Mouse (Mus musculus) cortical plate, adult 2 months (tissue): ENCODE data around the gene Armc10. TPM values are rescaled to one million over a fixed set of nuclear protein-coding genes. Genes with fewer than 3 reads are reported as not detected.
"Not testable (repeated sequence)": the region's sequence is repeated elsewhere in the genome, so short reads cannot be mapped to it uniquely, and the experiment has no call there.

Experiments used
- H3K27ac ChIP-seq: fragments of 200-500 bp; 2 replicates; pipeline ENCODE4 v1.5.1; 2012; ENCODE audit warnings: low read length, control low read depth, inconsistent platforms; ENCODE audit not compliant: insufficient read depth
- H3K4me1 ChIP-seq: fragments of 200-500 bp; 2 replicates; pipeline ENCODE4 v1.6.1; 2011; ENCODE audit warnings: low read length; ENCODE audit not compliant: control insufficient read depth, insufficient read depth
- H3K4me3 ChIP-seq: fragments of 200-500 bp; 2 replicates; pipeline ENCODE4 v1.5.1; 2011; ENCODE audit warnings: mild to moderate bottlenecking, low read length, control low read depth; ENCODE audit not compliant: insufficient read depth
- CTCF ChIP-seq: fragments of 200-500 bp; IDR thresholded peaks from 2 replicates; pipeline ENCODE4 v1.5.1; 2011; ENCODE audit warnings: mild to moderate bottlenecking, control low read depth, low read length; ENCODE audit not compliant: insufficient read depth; ENCODE audit errors: extremely low read depth
- POLR2A ChIP-seq: fragments of 200-500 bp; IDR thresholded peaks from 2 replicates; pipeline ENCODE4 v1.6.1; 2011; ENCODE audit warnings: mild to moderate bottlenecking, low read length, control low read depth; ENCODE audit not compliant: insufficient read depth; ENCODE audit errors: extremely low read depth
- polyA plus RNA-seq: library from polyadenylated mRNA; depleted of rRNA; stranded (reverse); fragments of >200 nt; gene quantifications from 2 replicates; pipeline ENCODE4 v1.2.3, GENCODE M21; 2012; rRNA removed

The Armc10 gene
- polyA plus RNA-seq, 1 experiment, result 26.0 TPM

DNA sequence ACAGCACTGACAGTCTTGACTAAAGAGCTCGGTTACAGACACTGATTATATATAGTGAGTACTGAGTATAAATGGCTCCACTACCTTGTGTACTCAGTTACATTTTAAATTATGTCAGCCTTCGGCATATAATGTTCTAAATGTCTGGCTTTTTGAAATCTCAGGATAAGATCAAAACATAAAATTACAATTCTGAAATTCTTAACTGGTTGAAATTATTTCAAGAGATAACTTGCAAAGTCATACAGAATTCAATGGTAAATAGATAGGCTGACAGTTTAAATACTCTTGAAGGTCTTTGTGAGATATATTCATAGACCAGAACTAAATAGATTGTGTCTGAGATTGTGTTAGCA is 56.4 kb downstream of the Armc10 start:
- no peak for TF ChIP-seq POLR2A
- TF ChIP-seq CTCF, result no peak
- Histone ChIP-seq H3K4me3 (peak overlapping the region; percentile 57), H3K4me1 (no peaks in the 10 kb centered on the region), H3K27ac (peak overlapping the region; percentile 98)

GRCm38 (mm10) chr5:21702873-21703475 is 57.4 kb downstream of the Armc10 start:
- TF ChIP-seq POLR2A, result no peak
- TF ChIP-seq CTCF, result no peak
- Histone ChIP-seq H3K4me3 (no peak overlapping the region), H3K27ac (no peak overlapping the region), H3K4me1 (no peaks in the 10 kb centered on the region)

- no peak overlapping the region for H3K4me3 ChIP-seq
- TF ChIP-seq POLR2A (no peak), CTCF (no peak)
- no peaks in the 10 kb centered on the region for H3K4me1 ChIP-seq
- H3K27ac ChIP-seq, result no peak overlapping the region
Measured at GRCm38 (mm10) chr5:21703708-21704107, 58.1 kb downstream of the Armc10 start.

GRCm38 (mm10) chr5:21706546-21706945 is 60.9 kb downstream of the Armc10 start:
- Histone ChIP-seq H3K4me3 (no peak overlapping the region), H3K4me1 (no peaks in the 10 kb centered on the region), H3K27ac (no peak overlapping the region)
- TF ChIP-seq POLR2A (no peak), CTCF (no peak)

DNA sequence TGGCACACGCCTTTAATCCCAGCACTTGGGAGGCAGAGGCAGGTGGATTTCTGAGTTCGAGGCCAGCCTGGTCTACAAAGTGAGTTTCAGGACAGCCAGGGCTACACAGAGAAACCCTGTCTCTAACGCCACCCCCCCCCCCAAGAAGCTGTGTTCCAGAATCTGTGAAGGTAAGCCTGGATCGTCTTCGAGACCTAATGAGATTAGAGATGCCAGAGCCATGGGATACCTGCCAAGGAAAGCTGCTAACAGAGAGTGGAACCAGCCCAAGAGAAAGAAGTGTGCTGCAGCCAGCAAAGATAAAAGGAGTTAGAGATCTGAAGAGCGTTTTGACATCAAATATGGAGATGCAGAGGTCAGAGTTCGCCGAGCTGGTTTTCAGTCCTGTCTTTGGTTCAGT is 62.4 kb downstream of the Armc10 start:
- not testable (repeated sequence) for H3K4me1 ChIP-seq, H3K4me3 ChIP-seq, H3K27ac ChIP-seq

Other genes starting within 250 kb of the Armc10 start
- 0.19 and 0.46 TPM in 2 replicates for gene Ccdc146, start 221.1 kb upstream of the Armc10 start, polyA plus RNA-seq
- gene Fam185a, start 220.9 kb upstream of the Armc10 start, polyA plus RNA-seq, result 6.6 and 7.4 TPM in 2 replicates
- gene Lrrc17, start 102.3 kb upstream of the Armc10 start, polyA plus RNA-seq, result 0.09 TPM in 1 of 2 replicates, not detected in the other
- 0.28 and 0.48 TPM in 2 replicates for gene Fbxl13, start 179 bp upstream of the Armc10 start, polyA plus RNA-seq
- 9.5 and 10.2 TPM in 2 replicates for gene Napepld, start 55.6 kb downstream of the Armc10 start, polyA plus RNA-seq
- 54.9 and 59.1 TPM in 2 replicates for gene Pmpcb, start 91.3 kb downstream of the Armc10 start, polyA plus RNA-seq
- gene Dnajc2, start 139.4 kb downstream of the Armc10 start, polyA plus RNA-seq, result 21.2 and 21.3 TPM in 2 replicates
- 92.2 and 93.8 TPM in 2 replicates for gene Psmc2, start 139.5 kb downstream of the Armc10 start, polyA plus RNA-seq
- 0.09 and 0.29 TPM in 2 replicates for gene Slc26a5, start 219.8 kb downstream of the Armc10 start, polyA plus RNA-seq